Mouse (Mus musculus): Measurements from ENCODE around the gene Mvd.

Gene Mvd

DNA sequence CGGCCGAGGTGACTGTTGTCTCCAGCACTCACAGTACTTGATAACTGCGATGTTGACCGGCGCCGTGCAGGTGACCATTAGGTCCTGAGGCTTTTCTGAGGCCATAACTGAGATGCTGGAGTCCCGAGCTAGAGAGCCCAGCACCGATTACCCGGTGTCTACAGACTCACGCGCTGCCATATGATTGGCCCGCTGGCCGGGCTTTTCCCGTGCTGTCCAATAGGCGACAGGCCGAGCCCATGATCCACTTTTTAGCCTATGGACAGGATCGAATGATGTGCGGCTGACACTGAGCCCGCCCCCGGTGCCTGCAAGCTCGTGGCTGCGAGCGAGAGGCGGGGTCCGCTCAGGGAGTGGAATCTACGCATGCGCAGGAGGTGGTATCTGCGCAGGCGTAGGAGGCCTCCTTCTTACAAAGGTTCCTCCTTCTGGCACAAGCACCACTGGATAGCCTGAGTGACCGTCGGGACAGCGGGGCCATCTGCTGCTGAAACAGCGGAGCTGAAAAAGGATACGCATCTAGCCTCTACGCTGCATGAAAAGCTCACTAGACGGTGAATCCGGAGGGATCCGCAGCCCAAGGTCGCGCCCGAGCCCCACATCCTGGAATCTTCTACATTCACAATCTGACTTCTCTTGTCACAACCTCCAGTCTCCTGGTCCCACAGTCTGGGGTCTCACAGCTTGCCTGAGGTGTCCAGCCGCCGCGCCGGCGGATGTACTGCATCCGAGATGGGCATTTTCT is at the start of gene Mvd:
Gene Mvd (minus strand): TSS at position 161 of the 745 bp plus-strand sequence.
- peak; percentile 100 for DNase-seq

DNA sequence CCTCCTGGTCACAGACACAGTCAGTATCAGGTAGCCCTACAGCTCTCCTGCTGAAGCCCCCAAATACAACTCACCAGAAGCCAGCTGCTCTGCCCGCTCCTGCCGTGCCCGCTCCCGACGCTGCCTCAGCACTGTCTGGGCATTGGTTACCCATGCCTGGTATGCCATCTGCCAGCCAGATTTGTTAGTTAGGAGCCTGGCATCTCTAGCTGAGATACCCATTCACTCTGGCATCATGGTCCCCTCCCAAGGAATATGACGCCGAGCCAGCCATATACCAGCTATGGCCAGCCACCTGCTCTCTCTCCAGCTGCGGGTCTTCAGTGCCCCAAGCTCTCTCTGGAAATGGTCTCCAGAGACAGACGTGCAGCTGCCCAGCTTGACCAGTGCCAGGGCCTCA is 45.2 kb upstream of the Mvd start:
- DNase-seq: no peak

DNA sequence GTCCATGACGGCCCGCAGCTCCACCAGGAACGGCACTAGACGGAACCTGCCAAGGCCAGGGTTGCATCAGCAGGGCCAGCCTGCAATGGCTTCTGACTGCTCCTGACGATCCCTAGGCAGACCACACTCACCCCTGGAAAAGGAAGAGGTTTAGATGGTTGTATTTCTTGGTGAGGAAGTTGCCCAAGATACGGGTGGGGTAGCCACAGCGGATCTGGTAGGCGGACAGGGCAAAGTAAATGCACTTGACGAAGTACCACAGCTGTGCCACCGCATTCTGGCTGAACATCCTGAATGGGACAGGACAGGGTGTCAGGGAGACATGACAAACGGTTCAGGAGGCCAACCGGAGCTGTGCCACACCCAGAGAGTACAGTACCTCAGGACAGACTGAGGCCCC is 41.6 kb upstream of the Mvd start:
- no peak for DNase-seq

DNA sequence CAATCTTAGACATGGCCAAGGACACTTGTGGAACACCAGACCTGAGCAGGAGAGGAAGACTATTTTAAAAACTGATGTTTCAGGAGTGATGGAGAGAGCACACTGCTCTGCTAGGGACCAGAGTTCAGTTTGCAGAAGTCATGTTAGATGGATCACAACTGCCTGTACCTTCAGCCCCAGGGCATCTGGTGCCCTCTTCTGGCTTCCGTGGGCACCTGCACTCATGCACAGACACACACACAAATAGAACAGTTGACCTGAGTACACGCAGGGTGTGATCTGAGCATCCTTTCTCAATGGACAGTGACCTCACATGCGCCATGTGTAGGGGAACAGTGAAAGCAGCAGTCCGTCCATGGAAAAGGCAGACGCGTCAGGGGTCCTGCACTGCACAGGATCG is 40.7 kb upstream of the Mvd start:
- DNase-seq: no peak

DNA sequence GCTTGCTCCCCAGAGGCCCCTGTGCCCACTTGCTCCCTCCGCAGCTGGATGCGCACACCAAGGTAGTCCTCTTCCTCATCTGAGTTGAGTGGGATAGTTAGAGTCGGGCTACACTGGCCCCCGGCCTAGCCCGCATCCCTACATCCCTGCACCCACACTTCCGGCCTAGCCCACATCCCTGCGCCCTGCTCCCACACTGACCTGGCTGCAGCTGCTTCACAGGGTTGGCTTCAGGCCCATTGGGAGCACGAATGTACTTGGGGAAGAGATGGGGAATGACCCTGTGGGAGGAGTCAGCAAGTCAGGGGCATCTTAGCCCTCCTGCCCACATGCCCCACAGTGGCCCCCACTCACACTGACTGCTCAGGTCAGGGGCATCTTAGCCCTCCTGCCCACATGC is 39.2 kb upstream of the Mvd start:
- DNase-seq: peak; percentile 94

DNA sequence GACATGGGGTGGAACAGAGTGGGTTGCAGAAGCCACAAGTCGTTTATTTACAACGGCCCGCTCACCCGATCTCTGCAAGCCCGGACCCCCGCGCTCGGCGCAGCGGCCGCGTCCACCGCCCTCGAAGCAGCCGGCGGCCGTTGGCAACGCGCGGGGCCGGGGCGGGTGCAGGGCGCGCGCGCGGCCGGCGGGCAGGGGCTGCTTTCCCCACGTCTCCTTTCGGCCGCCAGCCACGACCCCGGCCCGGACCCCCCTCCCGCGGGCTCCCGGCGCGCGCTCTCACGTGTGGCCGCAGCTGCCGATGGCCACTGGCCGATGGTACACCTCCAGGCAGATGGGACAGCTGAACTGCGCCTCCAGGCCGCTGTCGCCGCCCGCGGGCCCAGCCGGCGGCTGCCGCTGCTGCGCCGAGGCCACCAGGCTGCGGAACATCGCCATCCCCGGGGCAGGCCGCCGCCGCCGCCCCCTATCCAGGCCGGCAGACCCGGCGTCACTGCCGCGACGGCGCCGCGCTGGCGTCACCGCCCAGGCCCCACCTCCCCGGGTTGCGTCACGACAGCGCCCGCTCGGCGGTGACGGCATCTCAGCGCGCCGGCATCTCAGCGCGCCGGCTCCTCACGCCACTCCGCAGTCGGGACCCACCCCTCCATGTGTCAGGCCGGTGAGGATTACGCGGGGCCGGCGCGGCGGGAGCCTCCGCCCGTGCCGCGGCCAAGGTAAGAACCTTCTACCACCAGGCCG is 32.5 kb upstream of the Mvd start, which contains the start of the genes Rnf166 and Ctu2:
Gene Rnf166 (minus strand): TSS at position 485 of the 741 bp plus-strand sequence.
Gene Ctu2 (plus strand): TSS at position 564 of the 741 bp plus-strand sequence.
- peak; percentile 99 for DNase-seq

DNA sequence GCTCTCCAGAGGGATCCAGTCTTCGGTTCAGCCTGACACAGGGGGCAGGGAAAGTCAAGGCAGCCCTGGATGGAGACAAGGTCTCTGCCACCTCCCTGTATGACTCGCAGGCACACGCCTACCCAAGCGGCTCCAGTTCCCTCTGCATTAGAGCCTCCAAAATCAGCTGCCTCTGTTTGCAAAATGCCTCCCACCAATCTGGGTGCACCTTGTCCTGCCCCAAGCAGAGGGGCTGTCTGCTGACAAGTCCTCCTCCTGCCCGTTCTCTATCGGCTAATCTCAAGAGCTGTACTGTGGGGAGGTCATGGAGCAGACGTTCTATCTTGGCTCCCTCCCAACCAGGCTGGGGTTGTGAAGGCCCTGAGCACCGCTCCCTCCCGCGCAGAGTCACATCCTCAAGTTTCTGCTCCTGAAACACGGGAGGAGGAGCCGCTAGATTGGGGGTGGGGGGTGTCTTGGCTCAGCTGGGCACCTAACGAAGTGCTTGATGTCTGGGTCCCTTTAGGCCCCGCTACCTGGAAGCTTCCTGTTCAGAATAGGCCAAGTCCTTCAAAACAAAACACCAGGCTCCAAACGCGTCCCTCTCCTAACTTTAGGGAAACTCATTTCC is 31.8 kb upstream of the Mvd start:
- peak; percentile 97 for DNase-seq

DNA sequence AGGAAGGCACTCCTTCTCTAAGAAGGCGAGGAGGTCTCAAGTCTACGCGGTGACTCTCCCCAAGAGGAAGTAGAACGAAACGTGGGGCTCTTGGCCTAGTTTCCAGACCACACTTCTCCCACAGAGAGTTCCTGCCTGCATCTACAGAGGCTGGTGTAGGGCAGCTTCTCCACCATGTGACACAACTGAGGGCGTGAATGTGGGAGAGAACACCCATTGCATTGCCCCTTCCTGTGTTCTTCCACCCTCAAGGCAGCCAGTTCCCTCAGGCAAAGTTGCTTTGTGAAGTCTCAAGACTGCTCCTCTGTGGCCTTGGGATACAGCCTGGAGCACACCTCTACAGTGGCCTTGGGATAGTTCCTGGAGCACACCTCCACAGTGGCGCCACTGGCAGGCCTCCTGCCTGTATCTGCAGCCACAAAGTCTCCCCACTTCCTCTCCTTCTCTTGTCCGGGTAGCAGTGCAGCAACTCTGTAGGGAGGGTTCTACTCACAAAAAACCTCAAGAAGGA is 30.7 kb upstream of the Mvd start:
- peak; percentile 95 for DNase-seq

DNA sequence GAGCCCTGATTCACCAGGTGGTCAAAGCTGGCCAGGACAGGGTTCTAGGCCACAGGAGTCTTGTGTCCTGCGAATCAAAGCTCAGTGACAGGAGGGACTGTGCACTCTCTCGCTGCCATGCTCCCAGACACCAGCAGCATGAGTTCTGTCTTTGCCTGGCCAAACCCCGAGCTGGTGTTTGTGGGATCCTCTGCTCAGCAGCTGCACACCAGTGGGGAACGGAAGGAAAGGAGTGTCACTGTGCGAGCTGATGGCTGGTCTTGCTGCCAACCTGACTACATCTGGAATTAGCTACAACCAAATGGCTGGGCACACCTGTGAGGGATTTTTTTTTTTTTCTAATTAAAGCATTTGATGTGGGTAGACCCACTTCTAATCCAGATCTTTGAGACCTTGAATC is 27.5 kb upstream of the Mvd start:
- no peak for DNase-seq

DNA sequence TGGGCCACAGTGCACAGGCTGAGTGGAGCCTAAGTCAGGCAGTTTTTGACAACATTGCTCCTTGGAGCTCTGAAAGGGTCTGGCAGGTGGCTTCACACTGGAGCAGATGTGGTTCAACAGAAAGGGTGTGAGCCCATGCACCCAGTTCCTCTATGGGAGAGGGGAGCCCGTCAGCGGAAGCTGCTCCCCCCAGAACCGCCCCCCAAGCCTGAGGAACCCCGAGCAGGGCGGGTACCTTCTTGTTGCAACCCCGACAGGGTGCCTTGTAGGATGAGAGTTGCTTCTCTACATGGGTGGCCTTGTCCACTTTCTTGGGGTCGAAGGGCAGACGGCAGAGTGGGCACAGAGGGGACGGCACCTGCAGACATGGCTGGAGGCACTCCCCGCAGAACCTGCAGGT is 26.7 kb upstream of the Mvd start:
- no peak for DNase-seq

DNA sequence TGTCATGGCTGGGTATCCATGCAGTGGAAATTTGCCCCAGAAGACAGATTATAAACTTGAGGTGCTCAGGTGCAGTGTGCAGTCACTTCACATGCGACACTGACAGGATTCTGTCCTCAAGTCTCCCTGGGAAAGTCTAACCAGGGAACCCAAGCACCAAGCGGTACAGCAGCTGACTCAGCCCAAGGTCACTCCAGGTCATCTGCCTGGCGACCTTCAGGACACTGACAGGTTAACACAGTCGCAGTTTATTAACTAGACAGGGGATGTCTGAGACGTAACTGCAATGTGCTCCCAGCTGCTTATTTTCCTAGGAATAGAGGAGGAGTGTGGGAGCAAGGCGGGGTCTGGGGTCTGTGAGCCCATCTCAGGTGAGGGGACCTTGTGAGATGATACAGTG is 26.2 kb upstream of the Mvd start:
- DNase-seq: peak; percentile 87

DNA sequence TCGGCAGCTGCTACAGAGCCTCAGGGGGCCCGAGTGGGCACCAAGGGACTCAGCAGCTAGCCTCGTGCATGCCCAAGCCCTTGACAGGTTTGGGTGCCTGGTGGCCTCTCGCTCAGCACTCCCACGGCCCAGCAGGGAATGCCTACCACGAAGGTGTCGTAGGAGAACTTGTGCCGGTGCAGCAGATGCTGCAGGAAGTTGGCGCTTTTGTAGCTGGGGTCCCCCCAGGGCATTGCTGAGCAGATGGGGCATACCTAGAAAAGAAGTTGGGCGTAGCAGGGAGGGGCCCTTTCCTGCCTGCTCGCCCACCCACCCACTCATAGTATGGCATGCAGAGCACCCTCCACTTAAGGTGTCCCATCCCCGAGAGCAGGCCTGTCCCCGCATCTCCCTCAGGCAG is 24.6 kb upstream of the Mvd start:
- DNase-seq: no peak

DNA sequence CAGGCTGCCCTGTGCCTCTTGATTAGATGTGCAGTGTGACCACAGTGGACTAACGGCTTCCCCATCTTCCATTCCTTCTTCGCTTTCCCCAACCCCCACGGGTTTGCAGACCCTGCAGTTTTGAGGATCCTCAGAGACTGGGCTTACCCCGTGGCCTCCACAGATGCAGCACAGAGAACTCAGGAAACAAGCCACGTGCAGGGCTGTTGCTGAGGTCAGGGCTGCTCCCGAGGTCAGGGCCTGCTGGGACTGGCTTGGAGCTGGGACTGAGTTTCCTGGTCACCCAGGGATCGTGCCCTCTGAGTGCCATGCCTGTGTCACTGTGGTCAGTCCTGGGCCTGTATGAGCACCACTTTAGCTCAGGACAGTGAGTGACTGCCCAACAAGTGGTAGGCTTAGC is 21.8 kb upstream of the Mvd start:
- peak; percentile 89 for DNase-seq

DNA sequence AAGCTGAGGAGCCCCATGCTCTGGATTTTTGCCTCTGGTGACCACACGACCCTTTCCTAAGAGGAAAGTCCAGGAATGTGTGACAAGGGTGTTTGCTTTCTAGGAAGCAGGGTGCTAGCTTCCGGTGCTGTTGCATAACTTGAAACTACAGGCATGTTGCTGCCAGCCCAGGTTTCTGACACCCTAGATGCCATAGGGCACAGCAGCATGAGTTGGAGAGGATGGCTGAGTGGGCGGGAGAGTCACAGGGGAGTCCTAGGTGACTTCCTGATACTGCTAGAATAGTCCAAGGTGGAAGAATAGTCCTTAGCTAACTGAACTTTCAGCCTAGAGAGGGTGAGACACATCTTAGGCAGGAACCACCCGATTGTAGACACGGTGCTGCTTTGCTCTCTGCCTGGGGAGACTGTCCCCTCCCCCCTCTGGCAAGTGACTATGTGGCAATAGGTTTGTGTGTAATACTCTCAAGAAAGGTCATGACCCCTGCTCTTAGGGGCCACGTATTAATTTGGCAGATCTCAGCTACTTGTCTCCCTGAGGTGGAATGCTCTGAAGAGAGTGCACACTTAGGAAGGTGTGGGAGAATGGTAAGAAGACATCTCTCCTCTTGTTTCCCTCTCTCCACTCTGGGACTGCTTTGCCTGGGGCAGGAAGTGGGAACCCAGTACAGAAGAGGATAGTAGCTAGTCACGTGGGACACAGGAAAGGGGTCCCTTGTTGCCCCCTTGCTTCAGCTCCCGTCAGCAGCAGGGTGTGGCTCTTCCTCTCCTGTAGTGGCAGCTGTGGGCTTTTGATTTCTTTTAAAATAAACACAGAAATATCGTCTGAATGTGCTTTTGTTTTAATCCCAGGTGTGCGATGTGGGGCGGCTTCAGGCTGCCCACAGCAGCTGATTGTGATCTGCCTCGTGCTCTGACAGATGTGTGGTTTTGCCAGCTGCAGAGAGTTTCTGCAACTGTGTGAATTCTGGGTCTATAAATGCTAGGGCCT is 20.7 kb upstream of the Mvd start:
- DNase-seq: peak; percentile 87

DNA sequence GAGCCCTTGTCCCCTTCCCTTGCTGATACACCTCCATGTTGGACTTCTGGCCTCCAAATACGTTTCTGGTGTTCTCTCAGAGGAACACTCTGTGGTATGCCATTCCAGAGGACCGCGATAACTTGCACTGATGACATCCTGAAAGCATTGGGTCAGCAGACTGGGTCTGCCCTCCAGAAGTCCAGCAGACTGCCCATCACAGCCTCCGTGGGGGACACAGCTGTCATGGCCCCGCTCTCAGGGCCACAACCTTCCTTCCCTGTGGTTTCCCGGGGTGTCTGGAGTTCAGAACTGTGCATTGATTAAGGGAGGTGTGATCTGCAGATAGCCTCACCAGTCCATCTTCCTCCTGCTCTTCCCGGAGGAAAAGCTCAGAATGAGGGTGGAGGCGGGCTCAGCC is 19.3 kb upstream of the Mvd start:
- no peak for DNase-seq

DNA sequence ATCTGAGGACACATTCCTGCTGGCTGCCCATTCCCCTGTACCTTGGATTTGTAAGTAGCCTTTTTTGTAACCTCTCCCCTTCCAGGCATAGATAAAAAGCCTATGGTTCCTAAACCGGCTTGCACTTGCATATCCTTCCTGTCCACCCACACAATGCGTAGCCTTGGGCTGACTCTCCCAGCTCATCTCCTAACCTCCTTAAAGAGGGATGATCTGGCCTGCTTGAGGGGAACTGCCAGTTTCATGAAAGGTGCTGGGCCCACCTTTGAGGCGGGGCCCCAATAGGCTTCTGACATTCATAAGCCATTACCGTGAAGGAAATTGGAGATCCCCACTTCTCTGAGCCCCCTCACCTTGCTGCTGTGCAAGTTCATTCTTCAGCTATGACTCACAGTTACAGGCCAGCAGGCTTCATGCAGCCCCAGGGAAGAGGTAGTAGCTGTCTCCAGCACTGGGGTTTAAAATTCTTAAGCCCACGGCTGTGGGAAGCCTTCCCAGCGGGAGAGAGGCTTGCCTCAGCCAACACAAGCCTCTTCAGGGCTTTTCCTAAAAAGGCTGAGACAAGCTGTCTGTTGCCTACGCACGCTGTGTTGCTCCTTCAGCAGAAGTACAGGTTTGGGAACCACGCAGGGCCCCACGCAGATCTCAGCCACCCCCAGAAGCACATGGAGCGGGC is 18.4 kb upstream of the Mvd start:
- no peak for DNase-seq

DNA sequence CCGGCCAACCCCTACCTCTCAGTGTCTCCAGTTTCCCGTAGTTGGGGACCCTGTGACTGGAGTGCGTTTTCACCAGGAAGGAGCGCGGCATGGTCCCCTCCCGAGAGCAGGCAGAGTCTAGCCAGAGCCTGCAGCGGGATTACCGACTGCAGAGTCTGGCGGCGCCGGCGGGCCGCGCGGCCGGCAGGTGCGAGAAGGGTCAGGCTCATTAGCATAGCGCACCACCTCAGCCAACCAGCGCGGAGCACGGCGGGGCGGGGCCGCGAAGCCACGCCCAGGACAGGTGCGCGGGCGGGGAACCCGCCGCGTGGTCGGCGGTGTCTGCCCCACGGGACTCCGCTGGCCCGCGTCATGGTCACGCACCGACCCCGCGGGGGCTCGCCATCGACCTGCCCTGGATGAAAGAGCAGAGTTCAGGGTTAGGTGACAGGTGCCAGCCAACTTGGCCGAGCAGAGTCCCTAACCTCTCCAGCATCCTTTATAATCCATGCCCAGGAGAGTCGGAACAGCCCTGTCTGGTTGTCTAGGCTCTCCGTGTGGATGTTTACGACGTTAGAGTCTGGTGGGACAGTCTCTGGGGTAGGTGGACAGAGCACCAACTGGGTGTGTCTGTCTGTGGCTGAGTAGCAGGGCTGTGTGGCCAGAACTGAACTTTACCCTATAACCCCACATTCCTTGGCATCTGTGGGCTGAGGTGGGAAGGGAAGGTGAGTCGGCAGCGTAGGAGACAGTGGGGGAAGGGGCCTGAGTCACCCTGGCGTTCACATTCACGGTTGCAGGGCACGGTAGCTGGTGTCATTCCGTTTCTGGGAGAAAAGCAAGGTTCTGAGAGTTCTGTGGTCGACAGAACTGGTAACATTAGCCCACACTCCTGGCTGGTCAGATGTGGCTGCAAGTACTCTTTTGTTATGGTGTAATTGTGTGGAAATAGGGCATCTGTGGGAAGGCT is 17.6 kb upstream of the Mvd start, which contains the start of gene Snai3:
Gene Snai3 (minus strand): TSS at position 210 of the 949 bp plus-strand sequence.
- DNase-seq: peak; percentile 95

DNA sequence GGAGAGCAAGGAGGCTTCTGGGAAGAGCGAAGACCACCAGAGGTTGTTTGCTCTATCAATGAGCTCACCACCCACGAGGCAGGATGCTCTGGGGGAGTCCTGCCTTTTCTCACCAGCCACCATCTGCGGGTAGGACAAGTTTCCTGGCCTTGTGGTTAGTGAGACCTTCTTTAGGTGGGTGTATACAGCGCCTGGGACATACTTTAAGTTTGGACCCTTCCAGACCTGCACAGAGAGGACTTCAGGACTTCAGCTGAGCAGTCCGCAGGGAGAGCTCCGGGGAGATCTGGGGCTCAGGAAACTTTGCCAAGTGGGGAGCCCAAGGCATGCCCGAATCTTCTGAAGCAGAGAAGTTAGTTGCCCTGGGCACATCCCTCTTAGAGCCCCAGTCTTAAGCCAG is 16.8 kb upstream of the Mvd start:
- DNase-seq: no peak

DNA sequence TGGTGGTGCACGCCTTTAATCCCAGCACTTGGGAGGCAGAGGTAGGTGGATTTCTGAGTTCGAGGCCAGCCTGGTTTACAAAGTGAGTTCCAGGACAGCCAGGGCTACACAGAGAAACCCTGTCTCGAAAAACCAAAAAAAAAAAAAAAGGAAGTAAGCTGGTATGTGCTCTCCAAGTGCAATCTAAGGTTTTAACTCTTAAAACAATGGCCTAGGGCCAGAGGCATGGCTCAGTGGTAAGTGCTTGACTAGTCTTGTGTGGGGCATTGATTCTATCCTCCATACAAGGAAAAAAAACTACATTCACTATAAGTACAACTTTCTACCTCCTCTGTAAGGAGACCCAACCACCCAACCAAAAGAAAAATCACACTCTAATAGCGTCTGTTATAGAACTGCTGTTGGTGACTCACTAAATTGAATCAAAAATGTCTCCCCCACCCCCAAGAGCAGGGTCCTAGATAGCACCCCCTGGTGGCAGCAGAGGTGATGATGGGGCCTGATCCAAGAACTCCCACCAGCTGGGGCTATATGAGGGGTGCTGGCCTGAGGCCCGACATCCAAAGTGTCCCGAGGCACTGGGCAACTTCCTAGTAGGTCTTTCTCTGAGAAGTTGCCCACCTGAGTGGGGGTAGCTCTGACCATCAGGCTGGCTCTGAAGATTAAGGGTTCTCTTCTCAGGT is 16.1 kb upstream of the Mvd start:
- DNase-seq: no peak

DNA sequence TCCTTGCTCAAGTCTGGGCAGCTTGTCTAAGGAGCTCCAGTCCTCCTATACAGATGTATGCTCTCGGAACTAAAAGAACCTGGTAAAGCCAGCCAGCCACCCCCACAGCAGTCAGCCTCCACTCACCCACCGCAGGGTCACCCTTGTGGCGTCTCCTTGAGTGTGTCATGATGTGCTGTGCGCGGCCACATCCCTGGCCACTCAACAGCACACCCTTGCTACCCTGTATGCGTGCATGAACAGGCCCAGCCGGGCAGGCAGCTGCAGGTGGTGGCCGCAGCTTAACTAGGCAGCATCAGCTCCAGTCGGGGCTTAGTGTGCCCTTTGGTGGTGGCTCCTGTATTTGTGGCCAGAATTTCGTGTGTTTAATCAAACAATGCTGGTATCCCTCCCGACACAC is 13.9 kb upstream of the Mvd start:
- no peak for DNase-seq

Data from heart, adult 11 months (tissue).